Comparison of ENCODE assay signal across 27 mouse cellular contexts in the genomic region with DNA sequence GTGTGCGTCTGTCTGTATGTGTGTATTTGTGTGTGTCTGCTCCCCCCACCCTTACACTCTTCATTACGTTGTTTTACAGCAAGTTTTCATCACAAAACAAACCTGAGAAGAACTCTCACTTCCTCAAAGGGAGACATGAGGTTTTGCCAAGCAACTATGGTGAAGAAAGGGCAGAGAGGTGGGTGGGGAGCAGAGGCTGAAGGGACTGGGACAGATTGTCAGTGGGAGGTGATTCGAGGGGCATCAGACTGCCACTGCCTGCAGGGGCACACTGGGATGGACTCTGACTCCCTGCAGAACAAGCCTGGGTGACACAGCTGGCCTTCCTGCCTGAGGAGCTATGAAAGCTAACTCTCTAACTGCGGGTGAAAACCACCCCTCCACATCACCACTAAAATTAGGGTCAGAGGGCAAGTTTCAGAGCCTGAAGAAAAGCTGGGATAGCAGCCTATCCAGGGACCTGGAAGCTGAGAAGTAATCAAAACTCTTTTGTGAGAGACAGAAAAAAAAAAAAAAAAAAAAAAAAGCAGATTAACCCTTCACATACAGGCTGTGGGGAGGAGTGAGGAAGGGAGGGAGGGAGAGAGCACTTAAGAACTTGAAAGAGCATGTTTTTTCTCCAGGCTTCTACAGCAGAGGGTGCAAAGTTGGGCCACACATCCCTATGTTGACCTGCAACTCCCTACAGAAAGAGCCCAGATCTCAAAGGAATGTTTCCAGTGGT. TPM values are rescaled to one million over a fixed set of nuclear protein-coding genes. Genes with fewer than 3 reads are reported as not detected.
DNase-seq lines count a peak whose midpoint lies in the region; ATAC-seq lines count a peak whose summit lies in the region.
"Had no signal": no experiment of that assay in that cellular context is flagged by ENCODE, and none has a peak within 500 bp of the region (broad histone marks: within the 10 kb centered on the region; RNA-seq: fewer than 3 reads in every experiment).

No protein-coding gene starts in this region.

- no peaks in the 10 kb centered on the region for H3K9me3 ChIP-seq in midbrain, embryonic 13.5 days
- H3K9me3 ChIP-seq in midbrain, embryonic 11.5 days (ENCODE audit: control insufficient read depth, low read length) = no peaks in the 10 kb centered on the region
- no peaks in the 10 kb centered on the region for H3K9me3 ChIP-seq in intestine, embryonic 15.5 days
- H3K9me3 ChIP-seq: embryonic facial prominence, embryonic 13.5 days; forebrain, embryonic 15.5 days; heart, embryonic 10.5 days; hindbrain, embryonic 15.5 days; limb, embryonic 13.5 days; liver, embryonic 13.5 days; neural tube, embryonic 15.5 days had no signal

- peaks cover 22% of the 10 kb centered on the region for H3K36me3 ChIP-seq in midbrain, embryonic 13.5 days
- H3K36me3 ChIP-seq in midbrain, embryonic 11.5 days (ENCODE audit: control insufficient read depth, insufficient read depth, low read length) = peaks cover 2% of the 10 kb centered on the region; the same call in 1 of the 2 replicates
- no peaks in the 10 kb centered on the region; the same call in 1 of the 2 replicates for H3K36me3 ChIP-seq in splenic B cell, adult 2 months (ENCODE audit: control insufficient read depth, insufficient read depth, low read length, poor library complexity, severe bottlenecking)
- peaks cover 2% of the 10 kb centered on the region; the same call in 1 of the 2 replicates for H3K36me3 ChIP-seq in intestine, embryonic 15.5 days

- no peak overlapping the region for H3K9ac ChIP-seq in midbrain, embryonic 13.5 days (replicated peaks)
- no peak overlapping the region for H3K9ac ChIP-seq in midbrain, embryonic 11.5 days (ENCODE audit: low read length)
- H3K9ac ChIP-seq in intestine, embryonic 15.5 days = no peak overlapping the region
- H3K9ac ChIP-seq: embryonic facial prominence, embryonic 13.5 days; forebrain, embryonic 15.5 days; hindbrain, embryonic 15.5 days; limb, embryonic 13.5 days; liver, embryonic 13.5 days; lung, embryonic 14.5 days; neural tube, embryonic 15.5 days had no signal

- WGBS in midbrain, embryonic 13.5 days = 46% methylated on average over 4 of the region's 4 CpGs
- WGBS in midbrain, embryonic 11.5 days = 40% methylated on average over 4 of the region's 4 CpGs
- 41% methylated on average over 4 of the region's 4 CpGs for WGBS in intestine, embryonic 15.5 days

- peak; percentile 67 for DNase-seq in heart, adult 11 months
- no peak for DNase-seq in heart, postnatal 10 days
- no peak for DNase-seq in midbrain, embryonic 11.5 days (ENCODE audit: low spot score, missing footprints)
- peak; percentile 20 for DNase-seq in splenic B cell, adult 2 months (ENCODE audit: low read depth, low spot score)
- DNase-seq in cerebellum, adult 8-10 months = no peak
- DNase-seq: adrenal gland, adult 2 months; cerebellum, postnatal 10 days; gastrocnemius, postnatal 36 days; heart, postnatal 14 days; kidney, postnatal 36 days; layer of hippocampus, adult 9-11 months; liver, embryonic 13.5 days; lung, embryonic 14.5 days; lung, postnatal 36 days; midbrain, embryonic 14.5 days; thymus, postnatal 25 days had no signal

- intact Hi-C loops in heart, postnatal 10 days (cut with DNase I) = no loop called here

- H3K4me2 ChIP-seq in midbrain, embryonic 13.5 days (replicated peaks) = no peak overlapping the region
- H3K4me2 ChIP-seq in midbrain, embryonic 11.5 days = no peak overlapping the region
- no peak overlapping the region for H3K4me2 ChIP-seq in intestine, embryonic 15.5 days (replicated peaks)
- H3K4me2 ChIP-seq: embryonic facial prominence, embryonic 13.5 days; forebrain, embryonic 15.5 days; hindbrain, embryonic 15.5 days; limb, embryonic 13.5 days; liver, embryonic 13.5 days; lung, embryonic 14.5 days; neural tube, embryonic 15.5 days had no signal

- H3K4me3 ChIP-seq in midbrain, embryonic 13.5 days (replicated peaks) = no peak overlapping the region
- H3K4me3 ChIP-seq in midbrain, embryonic 11.5 days (ENCODE audit: low read depth, low read length) = no peak overlapping the region
- H3K4me3 ChIP-seq in intestine, embryonic 15.5 days (replicated peaks) = no peak overlapping the region
- H3K4me3 ChIP-seq: embryonic facial prominence, embryonic 13.5 days; forebrain, embryonic 15.5 days; heart, embryonic 10.5 days; hindbrain, embryonic 15.5 days; left cerebral cortex, adult 2 months; limb, embryonic 13.5 days; liver, embryonic 13.5 days; neural tube, embryonic 15.5 days had no signal

- H3K27ac ChIP-seq in midbrain, embryonic 13.5 days = 0 out of 2 replicates have a peak overlapping the region, but pooled peaks have one; percentile 9
- no peak overlapping the region; the same call in 1 of the 2 replicates for H3K27ac ChIP-seq in midbrain, embryonic 11.5 days (ENCODE audit: low read depth, low read length)
- H3K27ac ChIP-seq in intestine, embryonic 15.5 days = no peak overlapping the region
- H3K27ac ChIP-seq: embryonic facial prominence, embryonic 13.5 days; forebrain, embryonic 15.5 days; heart, embryonic 10.5 days; hindbrain, embryonic 15.5 days; left cerebral cortex, adult 2 months; limb, embryonic 13.5 days; liver, embryonic 13.5 days; neural tube, embryonic 15.5 days had no signal

- H3K4me1 ChIP-seq in midbrain, embryonic 13.5 days (replicated peaks) = no peaks in the 10 kb centered on the region
- H3K4me1 ChIP-seq in midbrain, embryonic 11.5 days (ENCODE audit: control insufficient read depth, insufficient read depth, low read length) = 0 out of 2 replicates have a peak, but pooled peaks cover 2% of the 10 kb centered on the region
- H3K4me1 ChIP-seq in intestine, embryonic 15.5 days (replicated peaks) = no peaks in the 10 kb centered on the region
- H3K4me1 ChIP-seq: embryonic facial prominence, embryonic 13.5 days; forebrain, embryonic 15.5 days; hindbrain, embryonic 15.5 days; limb, embryonic 13.5 days; liver, embryonic 13.5 days; neural tube, embryonic 15.5 days had no signal

- no peak for ATAC-seq in midbrain, embryonic 13.5 days
- ATAC-seq in midbrain, embryonic 11.5 days (ENCODE audit: low FRiP score) = no peak
- ATAC-seq in granulocyte monocyte progenitor cell, adult 5-6 weeks (replicated peaks; ENCODE audit: poor library complexity, severe bottlenecking) = peak; percentile 87
- ATAC-seq in intestine, embryonic 15.5 days = no peak
- ATAC-seq: forebrain, embryonic 15.5 days; intestine, embryonic 16.5 days had no signal

- no peaks in the 10 kb centered on the region for H3K27me3 ChIP-seq in midbrain, embryonic 13.5 days
- H3K27me3 ChIP-seq in midbrain, embryonic 11.5 days (ENCODE audit: control insufficient read depth, insufficient read depth, low read length) = no peaks in the 10 kb centered on the region
- no peaks in the 10 kb centered on the region for H3K27me3 ChIP-seq in splenic B cell, adult 2 months (ENCODE audit: control insufficient read depth, insufficient read depth, low read length, poor library complexity, severe bottlenecking)
- no peaks in the 10 kb centered on the region for H3K27me3 ChIP-seq in intestine, embryonic 15.5 days (replicated peaks)
- H3K27me3 ChIP-seq: embryonic facial prominence, embryonic 13.5 days; forebrain, embryonic 15.5 days; hindbrain, embryonic 15.5 days; limb, embryonic 13.5 days; liver, embryonic 13.5 days; neural tube, embryonic 15.5 days had no signal

RNA-seq across cellular contexts. Expression of a gene that starts 11.2 kb away (rescaled TPM):
- 1 to 10 TPM; 1.1 to 2.4 TPM for total RNA-seq in heart, postnatal 10 days (2021)
- 2.3 and 2.9 TPM in 2 replicates for polyA plus RNA-seq in midbrain, embryonic 13.5 days (2015; fragmentation: Nextera tagmentation; extraction: Ambion mirVana)
- 2.4 and 2.5 TPM in 2 replicates for polyA plus RNA-seq in midbrain, embryonic 11.5 days (2014; fragmentation: Nextera tagmentation; extraction: Ambion mirVana)
- total RNA-seq in granulocyte monocyte progenitor cell, adult 5-6 weeks (2014; fragmentation: Nextera tagmentation) = 1.5 and 1.6 TPM in 2 replicates
- 0.47 and 1.4 TPM in 2 replicates for total RNA-seq in granulocyte monocyte progenitor cell, adult 5-6 weeks (2017)
- 1.0 and 1.1 TPM in 2 replicates for polyA plus RNA-seq in intestine, embryonic 15.5 days (2015; fragmentation: Nextera tagmentation; extraction: Ambion mirVana)

RNA-seq across cellular contexts. Expression of a gene that starts 55.0 kb away (rescaled TPM):
- total RNA-seq in heart, postnatal 10 days (2021) = 10 to 100 TPM; 57.5 to 58.9 TPM
- 132 and 136 TPM in 2 replicates for polyA plus RNA-seq in midbrain, embryonic 13.5 days (2015; fragmentation: Nextera tagmentation; extraction: Ambion mirVana)
- 159 and 168 TPM in 2 replicates for polyA plus RNA-seq in midbrain, embryonic 11.5 days (2014; fragmentation: Nextera tagmentation; extraction: Ambion mirVana)
- total RNA-seq in granulocyte monocyte progenitor cell, adult 5-6 weeks (2014; fragmentation: Nextera tagmentation) = 125 and 138 TPM in 2 replicates
- total RNA-seq in granulocyte monocyte progenitor cell, adult 5-6 weeks (2017) = 103 and 105 TPM in 2 replicates
- 109 and 110 TPM in 2 replicates for polyA plus RNA-seq in intestine, embryonic 15.5 days (2015; fragmentation: Nextera tagmentation; extraction: Ambion mirVana)

Comparison
In these comparisons a context has a peak if more than half of its experiments do, and no peak if none do; other contexts are left out.
1. DNase-seq: peak in heart, adult 11 months (single experiment) and splenic B cell, adult 2 months (single experiment); none in heart, postnatal 10 days (0 of 2), midbrain, embryonic 11.5 days (single experiment) and cerebellum, adult 8-10 months (single experiment).